Mouse (Mus musculus): Measurements from ENCODE around the gene Isca2.

The Isca2 gene

DNA sequence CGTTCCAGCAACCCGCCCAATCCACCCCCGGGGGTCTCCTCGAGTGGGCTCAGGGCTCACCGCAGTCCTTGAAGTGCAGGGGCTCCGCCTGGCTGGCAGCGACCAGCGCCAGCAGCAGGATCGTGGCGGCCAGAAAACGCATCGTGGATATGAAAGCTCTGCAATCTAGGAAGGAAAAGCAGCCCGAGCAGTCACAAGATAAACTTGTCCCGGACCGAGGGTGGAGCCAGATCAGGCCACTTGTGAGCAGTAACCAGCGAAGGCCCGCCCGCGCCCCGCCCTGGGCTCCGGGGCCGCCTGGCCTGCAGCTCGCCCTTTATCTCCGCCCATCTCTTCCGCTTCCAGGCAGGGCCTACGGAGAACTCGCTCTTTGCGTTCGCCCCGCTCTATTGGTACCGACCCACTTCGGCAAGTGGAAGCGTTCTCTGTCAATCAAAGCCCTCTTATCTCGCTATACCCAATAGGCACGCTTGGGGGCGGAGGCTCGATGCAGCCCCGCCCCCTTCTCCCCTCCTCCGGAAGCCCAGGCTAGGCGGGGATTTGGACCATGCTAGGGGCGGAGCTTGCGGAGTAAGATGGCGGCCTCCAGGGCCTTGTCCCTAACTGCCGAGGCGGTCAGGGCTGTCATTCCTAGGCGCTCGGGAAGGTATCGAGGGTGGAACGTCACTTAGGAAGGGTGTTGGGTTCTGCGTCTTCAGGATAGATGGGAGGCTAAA lies at the start of gene Isca2, which contains the start of gene Npc2:
Gene Isca2, plus strand, starts transcription at position 526 of the 716 bp plus-strand sequence.
Gene Npc2, minus strand, starts transcription at position 427 of the 716 bp plus-strand sequence.
- peak; percentile 97 for DNase-seq (ENCODE audit: low read depth, low spot score)

DNA sequence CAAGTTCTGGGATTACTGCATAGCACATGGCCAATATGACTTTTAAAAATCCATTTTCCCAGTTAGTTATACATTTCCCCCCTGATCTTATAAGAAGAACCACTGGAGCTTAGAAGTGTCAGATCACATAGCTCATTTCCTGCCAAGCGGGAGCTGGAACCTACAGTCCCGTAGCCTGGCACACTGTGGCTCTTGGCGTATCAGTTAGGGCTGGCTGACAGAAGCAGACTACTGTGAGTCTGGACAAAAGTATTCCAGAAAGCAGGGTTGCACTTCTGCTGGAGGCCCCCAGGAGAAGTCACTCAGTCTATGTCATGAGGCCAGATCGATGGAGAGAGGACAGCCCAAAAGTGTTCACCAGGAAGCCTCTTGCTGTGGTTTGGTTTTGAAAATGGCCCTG lies 46.7 kb upstream of the Isca2 start:
- DNase-seq (ENCODE audit: low read depth, low spot score), result no peak

DNA sequence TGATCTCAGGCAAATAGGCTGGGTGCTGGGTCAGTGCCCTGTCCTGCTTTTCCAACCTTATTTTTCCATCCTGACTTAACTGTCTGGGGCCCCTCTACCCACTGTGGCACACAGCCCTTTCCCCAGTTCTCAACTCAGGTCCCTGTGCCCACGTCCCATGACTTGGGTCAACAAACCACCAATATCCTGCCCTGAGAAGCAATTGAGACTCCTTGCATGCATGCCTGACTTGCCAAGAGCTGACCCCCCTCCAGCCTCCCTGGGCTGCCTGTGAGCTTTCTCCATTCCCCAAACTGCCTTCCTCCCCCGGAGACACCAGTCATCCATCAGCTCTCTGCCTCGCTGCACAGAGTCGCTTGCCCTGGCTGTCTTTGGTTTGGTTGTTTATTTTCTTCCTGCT lies 46.1 kb upstream of the Isca2 start:
- no peak for DNase-seq (ENCODE audit: low read depth, low spot score)

DNA sequence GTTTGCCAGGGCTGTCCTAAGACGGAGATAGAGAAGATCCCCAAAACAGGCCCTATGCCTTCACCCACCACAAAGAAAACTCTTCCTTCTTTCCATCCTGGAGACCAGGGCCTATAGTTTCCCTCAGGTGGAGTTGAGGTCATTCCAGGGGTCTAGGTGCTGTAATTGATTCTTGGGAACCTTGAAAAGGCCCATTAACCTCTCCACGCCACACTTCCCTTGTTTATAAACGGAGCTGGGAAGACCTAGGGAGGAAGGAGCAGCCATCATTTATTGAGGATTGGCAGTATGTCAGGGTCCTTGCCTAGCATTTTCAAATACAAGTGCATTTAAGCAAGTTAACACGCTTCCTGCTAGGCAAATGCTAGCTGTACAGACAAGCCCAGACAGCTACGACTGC lies 45.6 kb upstream of the Isca2 start:
- no peak for DNase-seq (ENCODE audit: low read depth, low spot score)

DNA sequence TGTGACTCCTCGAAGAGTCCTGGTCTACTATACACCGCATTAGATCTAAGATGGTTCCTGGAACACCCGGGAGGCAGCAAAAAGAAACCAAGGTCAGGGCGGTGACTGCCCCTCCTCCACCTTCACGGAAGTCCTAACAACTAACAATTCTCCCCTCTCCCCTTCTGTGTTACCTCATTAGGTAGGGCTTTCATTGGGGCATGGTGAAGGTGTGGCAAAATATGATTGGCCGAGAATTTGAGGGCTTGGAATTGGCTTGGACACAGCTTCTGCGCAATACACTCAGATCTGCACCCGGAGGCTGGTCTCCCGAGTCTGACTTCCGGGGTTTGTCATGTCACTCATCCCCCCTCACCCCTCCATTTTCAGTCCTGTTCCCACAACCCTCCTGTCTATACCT lies 44.6 kb upstream of the Isca2 start:
- DNase-seq (ENCODE audit: low read depth, low spot score), result no peak

DNA sequence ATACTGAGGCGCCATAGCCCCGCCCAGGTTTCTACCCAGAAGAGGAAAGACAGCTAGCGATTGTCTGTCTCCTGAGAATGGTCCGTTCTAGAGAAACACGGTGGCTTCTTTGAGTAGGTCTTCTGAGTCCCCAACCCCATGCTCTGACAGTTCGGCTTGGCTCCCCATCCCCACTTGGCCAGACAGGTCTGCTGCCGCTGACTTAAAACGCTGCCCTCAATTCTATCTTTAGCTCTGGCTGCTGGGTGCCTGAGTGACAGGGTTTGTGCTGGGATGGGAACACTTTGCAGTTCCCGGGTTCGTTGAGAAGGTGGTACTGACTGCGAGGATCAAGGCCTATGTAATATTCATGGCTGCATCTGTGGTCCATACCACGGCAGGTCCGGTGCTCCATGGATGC lies 39.7 kb upstream of the Isca2 start:
- DNase-seq (ENCODE audit: low read depth, low spot score), result no peak

DNA sequence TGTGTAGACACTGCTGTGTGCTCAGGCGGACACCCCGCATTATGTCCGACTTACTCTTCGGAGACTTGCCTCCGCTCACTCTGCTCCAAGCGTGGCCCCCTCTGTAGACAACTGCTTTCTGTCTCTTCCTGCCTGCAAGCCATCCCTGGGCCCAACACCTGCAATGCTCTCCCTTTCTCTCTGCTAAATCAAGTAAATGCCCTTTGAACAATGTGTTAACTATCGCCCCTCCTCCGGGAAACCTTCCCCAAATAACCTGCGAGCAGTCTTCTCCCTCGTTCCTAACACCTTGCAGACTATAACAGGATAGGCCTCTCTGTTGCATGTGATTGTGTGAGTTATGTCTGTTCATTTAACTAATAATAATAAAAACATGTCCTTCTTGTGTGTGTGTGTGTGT lies 29.6 kb upstream of the Isca2 start:
- DNase-seq (ENCODE audit: low read depth, low spot score), result no peak

DNA sequence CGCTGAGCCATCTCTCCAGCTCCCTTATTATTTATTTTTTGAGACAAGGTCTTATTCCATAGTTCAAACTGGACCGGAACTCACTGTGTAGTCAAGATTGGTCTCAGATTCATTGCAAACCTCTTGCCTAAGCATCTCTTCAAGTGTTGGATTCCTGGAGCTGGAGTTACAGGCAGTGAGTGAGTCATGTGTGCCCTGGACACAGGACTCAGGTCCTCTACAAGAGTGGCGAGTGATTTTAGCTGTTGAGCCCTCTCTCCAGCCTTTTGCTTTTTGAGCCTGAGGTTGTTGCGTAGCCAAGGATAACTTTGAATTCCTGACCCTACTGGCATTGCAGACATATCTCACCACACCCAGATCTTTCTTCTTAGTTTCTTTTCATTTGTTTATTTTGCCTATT lies 27.4 kb upstream of the Isca2 start:
- no peak for DNase-seq (ENCODE audit: low read depth, low spot score)

DNA sequence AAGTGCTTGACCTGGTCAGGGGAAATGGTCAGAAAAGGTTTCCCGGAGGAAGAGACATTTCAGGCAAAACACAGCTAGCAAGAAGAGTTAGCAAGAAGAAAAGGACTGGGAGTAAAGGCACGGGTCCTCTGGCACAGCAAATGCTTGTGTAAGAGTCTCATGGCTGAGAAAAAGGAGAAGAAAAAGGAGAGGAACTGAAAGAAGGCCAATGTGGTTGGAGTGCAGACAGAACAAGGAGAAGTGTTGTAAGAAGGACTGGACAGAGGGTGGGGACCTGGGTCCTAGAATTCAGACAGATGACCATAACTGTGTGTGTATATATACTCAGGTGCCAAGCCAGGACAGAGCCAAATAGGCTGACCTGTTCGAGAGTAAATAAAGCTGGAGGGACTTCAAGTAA lies 24.9 kb upstream of the Isca2 start:
- no peak for DNase-seq (ENCODE audit: low read depth, low spot score)

DNA sequence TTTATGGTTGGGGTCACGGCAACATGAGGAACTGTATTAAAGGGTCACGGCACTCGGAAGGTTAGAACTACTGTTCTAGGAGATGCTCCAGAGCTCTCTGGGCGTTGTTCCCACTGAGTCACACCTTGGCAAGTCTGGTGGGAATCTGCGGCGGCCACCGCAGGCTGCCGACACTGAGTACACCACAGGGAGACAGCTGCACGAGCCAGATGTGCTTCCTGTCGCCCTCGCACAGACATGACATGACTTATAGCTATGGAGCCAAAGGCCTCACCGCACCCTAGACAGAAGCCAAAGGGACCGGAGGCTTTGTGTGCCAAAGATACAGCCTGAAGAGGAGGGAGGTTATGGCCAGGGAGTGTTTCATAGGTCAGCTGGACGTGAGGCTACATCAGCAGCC lies 22.4 kb upstream of the Isca2 start:
- no peak for DNase-seq (ENCODE audit: low read depth, low spot score)

DNA sequence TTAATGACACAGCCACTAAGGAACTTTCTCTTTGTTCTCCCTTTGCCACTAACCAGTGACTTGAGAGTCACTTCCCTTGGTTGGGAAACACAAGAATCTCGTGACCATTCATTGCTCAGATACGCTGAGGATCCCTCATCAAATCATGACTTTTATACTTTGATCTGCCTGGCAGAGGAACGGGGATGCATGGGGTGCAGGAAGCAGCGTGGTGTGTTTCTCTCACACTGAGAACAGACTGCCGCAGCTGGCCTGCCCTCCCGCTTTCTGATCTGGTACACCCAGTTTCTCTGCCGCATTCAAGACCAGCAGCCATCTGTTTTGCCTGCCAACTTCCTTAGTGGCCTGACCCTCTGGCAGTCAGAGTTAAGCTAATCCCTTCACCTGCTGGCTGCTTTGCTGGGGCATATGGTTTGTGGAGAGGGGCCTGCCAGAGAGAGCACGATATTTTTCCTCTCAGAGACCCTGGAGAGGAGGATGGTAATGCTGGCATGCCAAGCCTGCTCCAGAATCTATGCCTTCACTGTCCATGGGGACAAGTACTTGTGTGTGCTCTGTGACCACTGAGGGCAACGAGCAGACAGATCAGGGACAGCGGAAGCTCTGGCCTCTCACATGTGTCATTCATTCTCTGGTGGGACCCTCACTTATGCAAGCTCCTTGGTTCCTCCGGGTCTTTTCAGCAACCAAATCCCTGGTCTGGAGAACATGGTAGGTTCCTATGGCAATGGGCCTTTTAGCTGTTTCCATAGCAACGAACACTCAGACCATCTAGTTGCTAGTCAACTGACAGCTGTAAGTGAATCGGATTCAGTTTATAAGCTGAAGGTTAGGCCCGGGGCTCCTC lies 20.7 kb upstream of the Isca2 start:
- DNase-seq (ENCODE audit: low read depth, low spot score), result no peak

DNA sequence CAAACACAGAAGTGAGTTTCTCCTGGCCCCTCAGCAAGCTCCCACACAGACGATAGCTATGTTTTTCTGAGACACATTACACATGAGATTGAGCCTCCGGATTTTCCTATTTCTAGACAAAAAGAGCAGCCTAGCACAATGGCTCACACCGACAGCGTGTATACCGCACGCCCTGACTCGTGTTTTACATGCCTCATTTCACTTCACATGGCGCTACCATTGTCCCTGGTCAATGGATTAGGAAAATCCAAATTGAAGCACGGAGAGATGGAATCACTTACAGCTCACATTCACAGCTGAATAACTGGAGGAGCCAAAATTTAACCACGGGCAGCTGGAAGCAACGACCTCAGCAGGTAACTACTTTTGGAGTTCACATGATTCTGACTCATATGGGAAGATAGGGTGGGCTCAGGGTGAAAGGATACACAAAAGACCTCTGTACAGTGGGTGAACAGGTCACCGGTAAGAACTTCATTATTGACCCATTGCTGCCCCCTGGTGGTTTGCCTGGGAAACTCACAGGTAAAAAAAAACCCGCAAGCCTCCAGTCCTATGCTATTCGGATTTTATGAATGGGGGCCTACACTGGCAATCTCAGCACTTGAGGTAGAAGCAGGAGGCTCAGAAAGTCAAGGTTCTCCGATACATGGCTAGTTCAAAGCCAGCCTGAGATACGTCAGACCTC lies 17.9 kb upstream of the Isca2 start:
- no peak for DNase-seq (ENCODE audit: low read depth, low spot score)

DNA sequence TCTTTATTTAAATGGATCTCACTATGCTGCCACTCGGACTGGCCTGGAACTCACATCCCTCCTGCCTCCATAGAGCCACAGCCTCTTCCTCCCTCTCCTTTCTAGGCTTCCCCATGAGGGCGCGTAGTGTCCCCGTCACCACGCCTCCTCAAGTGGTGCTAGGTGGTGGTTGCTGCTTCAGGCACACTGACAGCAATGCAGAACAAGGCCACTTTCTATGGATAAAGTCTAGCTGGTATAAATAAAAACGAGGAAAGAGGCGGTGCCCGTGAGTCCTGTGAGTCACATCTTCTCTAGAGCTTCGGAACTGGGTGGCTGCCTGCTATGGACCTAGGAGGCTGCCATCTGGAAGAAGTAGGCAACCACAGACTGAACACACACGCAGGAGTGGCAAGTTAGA lies 17.0 kb upstream of the Isca2 start:
- no peak for DNase-seq (ENCODE audit: low read depth, low spot score)

DNA sequence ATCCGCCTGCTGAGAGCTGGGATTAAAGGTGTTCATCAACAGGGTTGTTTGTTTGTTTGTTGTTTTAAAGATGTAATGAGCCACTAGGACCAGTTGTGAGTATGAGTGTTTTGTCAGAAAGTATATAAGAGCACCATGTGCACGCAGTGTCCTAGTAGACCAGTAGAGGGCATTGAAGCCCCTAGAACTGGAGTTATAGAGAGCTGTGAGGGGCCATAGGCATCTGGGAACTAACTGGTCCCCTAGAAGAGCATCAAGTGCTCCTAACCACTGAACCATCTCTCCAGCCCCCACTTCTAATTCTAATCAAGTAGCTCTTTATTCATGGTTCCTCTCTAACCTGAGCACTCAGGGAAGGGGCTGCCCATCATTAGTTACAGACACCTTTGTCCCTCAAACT lies 14.0 kb upstream of the Isca2 start:
- DNase-seq (ENCODE audit: low read depth, low spot score), result no peak

DNA sequence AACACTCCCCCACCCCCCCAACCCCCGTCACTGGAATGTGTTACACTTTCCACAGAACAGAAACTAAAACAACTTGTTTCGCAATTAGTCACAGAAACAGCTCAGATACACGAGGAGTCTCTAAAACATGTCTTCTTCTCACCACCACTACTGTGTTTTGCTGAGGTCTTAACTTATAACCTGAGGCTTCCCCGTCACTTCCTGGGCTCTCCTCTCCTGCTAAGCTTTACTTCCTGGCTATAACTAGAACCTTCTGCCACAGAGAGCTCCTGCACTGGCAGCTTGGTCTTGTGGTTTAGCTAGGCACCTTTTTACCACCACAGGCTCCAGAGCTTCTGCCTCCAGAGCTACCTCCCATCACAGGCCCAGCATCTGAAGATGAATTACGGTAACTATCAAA lies 10.5 kb upstream of the Isca2 start:
- DNase-seq (ENCODE audit: low read depth, low spot score), result no peak

DNA sequence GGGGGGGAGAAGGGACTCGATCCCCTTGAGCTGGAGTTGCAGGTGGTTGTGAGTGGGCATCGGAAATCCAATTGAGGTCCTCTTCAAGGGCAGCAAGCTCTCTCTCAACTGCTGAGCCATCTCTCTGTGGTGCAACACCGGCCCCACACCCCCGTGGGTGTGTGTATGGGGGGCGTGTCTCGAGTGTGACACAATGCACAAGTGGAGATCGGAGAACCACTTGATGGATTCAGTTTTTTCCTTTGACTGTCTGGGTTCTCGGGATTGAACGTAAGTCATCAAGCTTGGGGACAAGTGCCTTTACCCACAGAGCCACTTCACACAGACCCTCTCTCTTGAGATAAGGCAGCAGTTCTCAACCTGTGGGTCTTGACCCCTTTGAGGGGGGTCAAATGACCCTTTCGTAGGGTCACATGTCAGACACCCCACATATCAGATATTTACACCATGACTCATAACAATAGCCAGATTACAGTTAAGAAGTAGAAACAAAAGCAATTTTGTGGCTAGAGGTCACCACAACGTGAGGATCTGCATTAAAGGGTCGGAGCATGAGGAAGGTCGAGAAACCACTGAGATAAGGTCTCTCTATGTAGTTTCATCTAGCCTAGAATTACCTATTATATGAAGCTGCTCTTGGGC lies 9.4 kb upstream of the Isca2 start:
- no peak for DNase-seq (ENCODE audit: low read depth, low spot score)

DNA sequence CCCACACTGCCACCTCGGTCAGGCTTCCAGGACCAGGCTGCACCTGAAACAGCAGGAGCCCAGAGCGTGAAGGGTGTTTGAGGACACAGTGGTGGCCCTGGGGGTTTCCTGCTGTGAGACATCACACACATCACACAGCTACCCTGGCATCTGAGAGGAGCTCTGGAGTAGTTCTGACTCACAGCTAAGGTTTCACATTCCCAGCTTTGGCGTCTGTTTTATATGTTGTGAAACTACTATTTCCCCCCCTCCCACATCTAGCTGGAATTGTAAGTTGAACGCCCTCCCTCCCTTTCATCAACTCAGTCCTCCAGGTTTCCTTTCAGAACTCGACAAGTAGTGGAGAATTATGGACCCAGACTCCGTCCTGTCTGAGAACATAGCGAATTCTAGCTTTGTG lies 8.3 kb upstream of the Isca2 start:
- no peak for DNase-seq (ENCODE audit: low read depth, low spot score)

DNA sequence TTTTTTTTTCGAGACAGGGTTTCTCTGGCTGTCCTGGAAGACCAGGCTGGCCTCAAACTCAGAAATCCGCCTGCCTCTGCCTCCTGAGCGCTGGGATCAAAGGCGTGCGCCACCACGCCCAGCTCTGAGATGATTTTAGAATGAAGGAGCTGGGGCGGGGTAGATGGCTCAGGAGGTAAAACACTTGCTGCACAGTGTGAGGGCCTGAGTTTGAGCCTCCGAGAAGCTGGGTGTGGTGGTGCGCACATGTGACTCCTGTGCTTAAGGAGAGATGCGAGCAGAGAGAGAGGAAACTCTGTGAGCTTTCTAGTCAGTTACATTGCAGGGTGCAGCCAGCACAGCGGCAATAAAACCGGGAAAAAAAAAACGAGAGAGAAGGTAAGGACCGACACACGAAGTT lies 7.5 kb upstream of the Isca2 start:
- no peak for DNase-seq (ENCODE audit: low read depth, low spot score)

DNA sequence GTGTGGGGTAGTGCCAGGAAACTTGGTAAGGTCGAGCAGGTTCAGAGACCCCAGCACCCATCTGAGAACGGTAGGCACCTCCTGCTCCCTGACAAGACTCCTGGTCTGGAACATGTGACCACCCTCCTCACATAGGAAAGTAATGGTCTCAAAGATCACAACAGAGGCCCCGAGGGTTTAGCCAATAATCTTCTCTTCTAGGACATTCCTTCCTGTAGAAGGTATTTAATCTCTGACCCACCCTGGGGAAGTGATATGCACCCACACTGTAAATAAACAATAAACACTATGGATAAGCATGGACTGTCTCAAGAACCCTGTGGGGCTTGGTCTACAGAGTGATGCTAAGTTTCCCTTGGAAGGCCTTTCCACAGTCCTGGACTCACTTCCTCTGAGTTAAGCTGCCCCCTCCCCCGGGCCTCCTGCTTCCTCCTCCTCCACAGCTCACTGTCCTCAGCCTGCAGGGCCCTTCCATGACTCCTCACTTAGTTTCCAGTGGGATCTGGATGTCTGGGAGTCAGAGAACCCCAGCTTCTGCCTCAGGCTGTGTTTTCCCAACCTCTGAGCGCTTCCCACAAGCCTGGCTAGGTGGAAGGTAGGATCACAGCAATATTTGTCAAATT lies 6.8 kb upstream of the Isca2 start:
- no peak for DNase-seq (ENCODE audit: low read depth, low spot score)

DNA sequence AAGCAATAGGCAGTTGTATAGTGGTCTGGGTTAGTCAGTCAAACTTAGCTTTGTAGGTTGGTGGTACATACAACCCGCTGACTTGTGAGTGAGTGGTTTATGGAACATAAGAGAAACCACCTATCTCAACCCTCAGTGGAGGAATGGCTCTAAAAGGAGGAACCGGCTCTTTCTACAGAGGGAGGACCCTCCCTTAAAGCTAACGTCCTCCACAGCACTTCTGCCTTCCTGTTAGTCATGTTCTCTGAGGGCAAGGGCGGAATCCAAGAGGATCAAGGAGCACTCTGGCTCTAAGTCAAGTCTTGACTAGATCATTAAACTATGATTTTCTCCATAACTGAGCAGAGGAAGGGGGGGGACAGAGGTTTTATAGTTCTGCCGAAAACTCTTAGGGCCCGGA lies 5.5 kb upstream of the Isca2 start:
- no peak for DNase-seq (ENCODE audit: low read depth, low spot score)

DNA sequence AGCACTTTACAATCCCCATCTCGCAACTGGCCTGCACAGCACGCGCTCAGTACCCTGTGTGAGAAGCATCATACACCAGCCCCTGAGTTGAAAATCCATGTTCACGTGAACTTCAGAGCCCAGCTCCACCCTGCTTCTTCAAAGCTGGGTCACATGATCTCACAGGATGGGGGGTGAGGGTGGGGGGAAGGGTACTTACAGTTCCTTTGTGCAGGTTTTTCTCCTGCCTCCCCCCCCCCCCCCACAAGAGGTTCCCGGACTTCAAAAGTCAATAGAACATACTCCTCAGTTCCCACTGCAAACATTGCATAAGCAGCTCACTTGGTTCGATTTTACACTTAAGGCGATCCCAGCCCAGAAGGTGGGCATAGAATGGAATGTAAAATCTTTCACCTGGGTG lies 3.4 kb upstream of the Isca2 start:
- DNase-seq (ENCODE audit: low read depth, low spot score), result no peak

All from retina, postnatal 7 days (tissue).